Mouse (Mus musculus): ENCODE measurements around the gene G6pd2. TPM values are rescaled to one million over a fixed set of nuclear protein-coding genes. Genes with fewer than 3 reads are reported as not detected.

G6pd2 gene
- under 1 TPM in 1 of 2 experiments, not detected in 1; 0.01 TPM for polyA plus RNA-seq (2012; fragmentation: generic; extraction: Trizol)

DNA sequence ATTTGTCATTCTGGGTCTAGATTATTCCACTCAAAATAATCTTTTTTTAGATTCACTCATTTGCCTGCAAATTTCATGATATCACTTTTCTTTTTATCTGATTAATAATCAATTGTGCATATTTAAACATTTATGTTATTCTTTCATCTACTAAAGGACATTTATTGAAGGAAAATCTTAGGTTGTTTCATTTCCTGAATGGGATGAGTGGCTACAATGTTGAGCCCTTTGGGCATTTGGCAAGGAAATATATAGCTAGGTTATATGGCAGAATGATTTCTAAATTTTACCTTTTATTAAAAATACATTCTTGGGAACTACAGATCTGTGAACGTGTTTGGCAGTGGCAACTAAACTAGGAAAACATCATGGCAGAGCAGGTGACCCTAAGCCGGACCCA, at the start of gene G6pd2:
TSS of gene G6pd2 (plus strand) at position 301 of the 400 bp plus-strand sequence.

